Mouse (Mus musculus): ENCODE data around the gene Meis1.

DNA sequence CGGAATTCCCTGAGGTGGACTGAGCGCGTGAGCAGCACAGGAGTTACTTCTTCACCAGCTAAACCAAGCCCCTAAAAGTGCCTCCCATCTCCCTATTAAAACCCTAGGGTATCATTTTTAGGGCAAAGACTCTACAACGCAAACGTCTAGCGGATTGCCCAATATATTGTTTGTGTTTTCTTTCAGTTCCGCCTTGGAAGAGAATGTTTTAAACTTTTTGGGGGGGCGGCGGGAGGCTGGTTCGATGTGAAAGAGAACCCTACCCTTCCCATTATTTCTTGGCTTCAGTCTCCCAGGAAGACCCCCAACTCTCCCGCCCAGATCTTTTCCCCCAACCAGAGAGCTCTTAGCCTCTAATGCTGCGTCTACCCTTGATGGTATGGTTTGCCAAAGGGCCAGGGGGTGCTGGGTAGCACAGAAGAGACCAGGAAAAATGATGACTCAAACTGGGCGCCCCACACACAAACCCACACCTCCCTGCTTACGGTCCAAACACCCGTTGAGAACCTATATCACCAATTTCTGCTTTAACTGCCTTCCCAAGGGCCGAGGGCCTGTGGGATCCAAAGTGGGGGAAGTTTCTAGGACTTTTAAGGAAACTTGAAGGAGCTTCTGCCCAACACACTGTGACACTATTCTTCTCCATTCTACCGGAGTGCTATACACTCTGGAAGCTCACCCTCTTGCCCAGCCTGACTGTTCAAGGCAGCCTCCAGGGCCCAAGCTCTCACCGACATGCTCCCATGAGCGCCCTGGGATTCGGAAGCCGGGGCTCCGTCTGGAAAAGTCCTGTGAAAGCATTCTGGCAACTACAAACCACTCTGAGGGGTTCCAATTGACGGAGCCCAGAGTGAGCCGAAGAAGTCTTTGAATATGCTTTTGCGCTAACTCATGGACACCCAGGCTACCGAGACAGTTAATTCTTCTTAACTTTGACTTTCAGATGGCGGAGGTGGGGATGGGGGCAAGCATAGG, 142.6 kb downstream of the Meis1 start:
- TF ChIP-seq CTCF (IDR thresholded peaks at IDR 0.05) (no peak), EP300 (IDR thresholded peaks at IDR 0.05) (no peak)

All from lung, postnatal 0 days (tissue).